Mouse (Mus musculus) hindbrain, embryonic 13.5 days (tissue): ENCODE measurements around the gene Capn15. TPM values are rescaled to one million over a fixed set of nuclear protein-coding genes. Genes with fewer than 3 reads are reported as not detected.

Experiments used
- ATAC-seq: fragments of 200-750 bp; cut with Nextera tagmentation; 2 replicates; pipeline ENCODE4 v1.8.0; 2017; ENCODE audit warnings: moderate TSS enrichment; ENCODE audit not compliant: low FRiP score
- H3K27ac ChIP-seq: fragments of 300-500 bp; sonication (generic); 2 replicates; pipeline ENCODE4 v1.5.1; 2015; ENCODE audit warnings: inconsistent platforms, mild to moderate bottlenecking, moderate library complexity
- H3K27me3 ChIP-seq: fragments of 300-500 bp; sonication (generic); 2 replicates; pipeline ENCODE4 v1.6.1; 2015; ENCODE audit warnings: mild to moderate bottlenecking, inconsistent platforms
- H3K36me3 ChIP-seq: fragments of 300-500 bp; sonication (generic); 2 replicates; pipeline ENCODE4 v1.6.1; 2015; ENCODE audit warnings: mild to moderate bottlenecking, inconsistent platforms
- H3K4me1 ChIP-seq: fragments of 300-500 bp; sonication (generic); replicated peaks from 2 replicates; pipeline ENCODE4 v1.6.1; 2015; ENCODE audit warnings: inconsistent platforms
- H3K4me2 ChIP-seq: fragments of 300-500 bp; sonication (generic); 2 replicates; pipeline ENCODE4 v1.6.1; 2015; ENCODE audit warnings: inconsistent platforms, mild to moderate bottlenecking, moderate library complexity
- H3K4me3 ChIP-seq: fragments of 300-500 bp; sonication (generic); 2 replicates; pipeline ENCODE4 v1.5.1; 2015; ENCODE audit warnings: mild to moderate bottlenecking, inconsistent platforms
- H3K9ac ChIP-seq: fragments of 300-500 bp; sonication (generic); 2 replicates; pipeline ENCODE4 v1.6.1; 2015; ENCODE audit warnings: mild to moderate bottlenecking, inconsistent platforms
- H3K9me3 ChIP-seq: fragments of 300-500 bp; sonication (generic); 2 replicates; pipeline ENCODE4 v1.6.1; 2016; ENCODE audit warnings: inconsistent platforms
- WGBS: fragments of 180-500 bp; shearing (Covaris S2); methylation state at CpG from one replicate; pipeline ENCODE4 v1.1.7; 2015; 5-methylcytosine and 5-hydroxymethylcytosine counted together
- polyA plus RNA-seq: library from polyadenylated mRNA; unstranded; fragments of >200 nt; fragmentation: Nextera tagmentation; extraction: Ambion mirVana; gene quantifications from 2 replicates; pipeline ENCODE4 v1.2.1, GENCODE M21; 2015

Capn15 gene
- polyA plus RNA-seq, 1 experiment from 2014 or later: 21.6 TPM

DNA sequence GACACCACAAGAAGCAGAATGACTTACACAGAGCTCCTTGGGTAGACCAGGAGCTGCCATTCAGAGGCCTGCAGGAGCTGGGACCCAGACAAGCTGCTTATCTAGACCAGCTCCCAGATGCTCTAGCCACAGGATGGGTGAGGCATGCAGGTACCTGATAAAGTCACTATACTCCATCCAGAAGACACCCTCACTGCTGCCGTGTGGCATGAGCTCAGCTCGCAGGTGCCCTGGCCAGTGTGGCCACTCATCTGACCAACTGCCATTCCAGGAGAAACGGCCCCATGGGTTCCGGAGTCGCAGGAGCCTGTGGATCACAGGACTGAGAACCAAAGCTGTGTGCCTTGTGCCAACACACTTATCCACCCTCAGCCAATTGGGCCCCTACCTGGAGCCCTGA lies 24.0 kb downstream of the Capn15 start:
- Histone ChIP-seq H3K4me3 (no peak overlapping the region), H3K27ac (no peak overlapping the region), H3K27me3 (no peaks in the 10 kb centered on the region), H3K9me3 (no peaks in the 10 kb centered on the region), H3K4me2 (no peak overlapping the region), H3K4me1 (peaks cover 16% of the 10 kb centered on the region; the same call in 1 of the 2 replicates), H3K9ac (no peak overlapping the region), H3K36me3 (peaks cover 70% of the 10 kb centered on the region)
- WGBS: 94% methylated on average over 5 of the region's 5 CpGs
- no peak for ATAC-seq

DNA sequence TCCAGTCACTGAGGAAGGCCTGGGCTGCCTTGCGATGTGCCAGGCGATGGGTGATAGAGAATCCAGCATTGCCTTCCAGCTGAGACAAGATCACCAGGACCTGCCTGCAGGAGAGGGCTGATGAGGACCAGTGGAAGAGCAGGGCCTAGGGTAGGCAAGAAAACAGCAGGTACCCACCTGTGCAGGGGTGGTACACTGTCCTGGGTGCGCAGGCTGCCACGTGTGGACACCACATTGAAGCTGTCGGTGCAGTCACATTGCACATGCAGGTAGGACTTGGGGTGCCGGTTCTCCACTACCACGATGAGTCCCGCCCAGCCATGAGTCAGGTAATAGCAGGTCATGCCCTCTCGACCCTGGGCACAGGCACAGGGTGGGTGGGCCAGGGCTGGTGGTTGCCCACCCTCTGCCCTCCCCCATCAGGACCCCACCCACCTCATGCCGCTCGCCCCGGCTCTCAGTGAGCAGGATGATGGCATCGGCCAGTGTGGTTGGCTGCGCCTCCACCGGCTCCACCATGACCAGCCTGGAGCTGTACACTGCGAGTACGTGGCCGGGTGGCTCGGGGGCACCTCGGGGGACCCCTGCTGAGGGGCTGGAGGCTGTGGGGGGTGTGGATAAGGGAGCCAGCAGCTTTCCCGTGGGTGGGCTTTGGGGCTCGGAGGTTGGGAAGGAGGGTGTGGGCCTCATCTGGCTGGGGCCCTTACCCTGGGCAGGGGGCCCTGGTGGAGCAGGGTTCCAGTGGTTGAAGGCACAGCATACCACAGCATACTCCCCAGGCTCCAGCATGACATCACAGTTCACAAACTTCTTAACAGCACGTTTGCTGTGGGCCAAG lies 25.7 kb downstream of the Capn15 start:
- peaks cover 70% of the 10 kb centered on the region for H3K36me3 ChIP-seq
- 95% methylated on average over 23 of the region's 23 CpGs for WGBS
- H3K4me3 ChIP-seq: no peak overlapping the region
- H3K4me2 ChIP-seq: no peak overlapping the region
- no peak for ATAC-seq
- no peak overlapping the region for H3K9ac ChIP-seq
- no peak overlapping the region for H3K27ac ChIP-seq
- H3K4me1 ChIP-seq: peaks cover 24% of the 10 kb centered on the region; the same call in 1 of the 2 replicates
- H3K27me3 ChIP-seq: 0 out of 2 replicates have a peak, but pooled peaks cover under 1% of the 10 kb centered on the region
- no peaks in the 10 kb centered on the region for H3K9me3 ChIP-seq

DNA sequence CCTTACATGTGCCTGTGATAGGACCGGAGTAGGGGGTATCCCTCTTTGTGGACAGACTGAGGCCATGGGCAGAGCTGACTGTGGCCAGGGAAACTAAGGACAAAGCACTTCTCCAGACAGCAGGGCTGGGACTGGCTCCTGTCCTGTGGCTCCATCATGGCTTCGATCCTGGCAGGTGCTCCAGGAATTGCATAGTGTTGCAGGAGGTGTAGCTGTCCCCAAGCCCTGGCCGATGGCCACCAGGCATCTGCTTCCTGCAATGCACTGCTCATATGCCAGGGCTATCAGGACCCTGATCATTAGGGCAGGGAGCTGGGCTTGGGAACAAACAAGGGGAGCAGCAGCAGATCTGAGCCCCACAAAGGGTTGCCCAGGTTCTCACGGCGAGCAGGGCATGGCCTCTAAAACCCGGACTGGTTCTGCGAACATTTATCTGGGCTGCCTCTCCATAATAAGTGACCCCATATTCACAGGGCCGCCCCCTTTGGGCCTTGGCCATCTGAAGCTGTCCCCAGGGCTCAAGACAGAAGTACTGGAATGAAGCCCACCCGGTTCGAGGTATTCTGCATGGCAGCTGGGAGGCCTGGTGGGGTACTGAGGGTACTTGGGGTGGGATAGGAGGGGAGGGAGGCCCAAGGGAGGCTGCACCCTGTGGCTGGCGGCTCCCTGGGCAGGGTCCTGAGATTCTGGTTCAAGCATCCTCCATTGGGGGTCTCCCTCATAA lies 26.7 kb downstream of the Capn15 start:
- ATAC-seq: no peak
- Histone ChIP-seq H3K27me3 (peaks cover 7% of the 10 kb centered on the region), H3K27ac (0 out of 2 replicates have a peak overlapping the region, but pooled peaks have one; percentile 19), H3K4me2 (no peak overlapping the region), H3K9me3 (no peaks in the 10 kb centered on the region), H3K9ac (no peak overlapping the region), H3K36me3 (peaks cover 62% of the 10 kb centered on the region), H3K4me1 (peaks cover 16% of the 10 kb centered on the region; the same call in 1 of the 2 replicates), H3K4me3 (no peak overlapping the region)
- 94% methylated on average over 11 of the region's 11 CpGs for WGBS

DNA sequence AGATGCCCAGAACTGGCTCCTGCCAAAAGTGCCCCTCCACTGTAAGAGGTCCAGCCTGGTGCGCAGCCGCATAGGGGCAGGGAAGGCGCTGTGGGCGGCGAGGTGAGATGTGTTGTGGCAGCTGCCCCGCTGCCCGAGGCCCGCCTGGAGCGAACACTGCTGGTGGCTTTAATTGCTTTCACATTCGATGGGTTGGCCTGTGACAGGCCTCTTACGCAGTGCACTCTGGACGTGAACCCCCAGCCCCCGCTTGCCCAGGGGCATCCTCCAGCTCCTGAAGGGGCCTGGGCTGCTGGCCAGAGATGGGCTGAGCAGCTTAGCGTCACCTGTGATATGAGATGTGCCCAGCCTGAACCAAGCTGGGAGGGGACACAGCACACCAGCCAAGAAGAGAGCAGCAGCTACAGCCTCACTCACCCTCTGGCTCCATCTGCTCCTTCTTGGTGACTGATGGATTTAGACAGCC lies 28.0 kb downstream of the Capn15 start:
- Histone ChIP-seq H3K4me2 (no peak overlapping the region), H3K27me3 (peaks cover 20% of the 10 kb centered on the region), H3K9ac (no peak overlapping the region), H3K4me3 (no peak overlapping the region), H3K9me3 (no peaks in the 10 kb centered on the region), H3K27ac (peak overlapping the region; percentile 52), H3K4me1 (peaks cover 16% of the 10 kb centered on the region; the same call in 1 of the 2 replicates), H3K36me3 (peaks cover 48% of the 10 kb centered on the region)
- WGBS: 83% methylated on average over 14 of the region's 14 CpGs
- no peak for ATAC-seq

DNA sequence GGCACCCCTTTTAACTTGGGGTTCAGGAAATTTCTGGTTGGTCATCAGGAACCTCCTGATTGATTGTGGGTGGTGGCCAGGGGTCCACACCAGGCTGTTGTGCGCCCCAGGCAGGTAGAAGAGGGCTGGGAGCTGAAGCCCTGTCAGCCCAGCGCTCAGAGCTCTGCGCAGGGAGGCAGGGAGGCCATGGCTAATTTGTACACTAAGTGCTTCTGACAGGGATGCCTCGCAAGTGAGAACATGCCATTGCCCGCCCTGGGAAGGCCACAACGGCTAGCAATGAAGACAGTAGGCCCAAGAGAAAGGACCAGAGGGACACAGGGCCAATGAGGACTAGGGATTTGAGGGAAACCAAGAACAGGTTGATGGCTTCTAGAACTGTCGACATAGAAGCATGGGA lies 29.0 kb downstream of the Capn15 start:
- peaks cover 30% of the 10 kb centered on the region for H3K27me3 ChIP-seq
- 73% methylated on average over 7 of the region's 7 CpGs for WGBS

DNA sequence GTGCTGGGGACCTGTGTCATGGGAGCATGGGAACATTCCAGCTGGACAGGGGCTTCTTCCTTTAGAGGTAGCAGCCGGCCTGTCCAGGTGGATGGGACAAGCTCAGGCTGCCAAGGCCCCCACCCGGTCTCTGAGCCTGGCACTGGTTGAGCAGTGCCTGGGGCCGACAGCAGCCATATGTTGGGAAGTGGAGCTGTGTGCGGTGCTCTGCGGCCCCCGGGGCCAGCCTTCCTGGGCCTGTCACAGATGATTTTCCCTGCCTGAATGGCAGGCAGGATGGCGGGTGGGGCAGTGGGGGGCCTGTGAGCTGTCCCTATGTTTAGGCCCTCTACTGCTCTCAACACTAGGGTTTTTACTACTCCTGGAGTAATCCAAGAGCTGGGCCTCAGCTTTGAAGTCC lies 29.4 kb downstream of the Capn15 start:
- Histone ChIP-seq H3K27me3 (peaks cover 34% of the 10 kb centered on the region), H3K27ac (no peak overlapping the region), H3K4me1 (peaks cover 27% of the 10 kb centered on the region), H3K9me3 (no peaks in the 10 kb centered on the region), H3K4me3 (no peak overlapping the region), H3K36me3 (peaks cover 34% of the 10 kb centered on the region), H3K9ac (0 out of 2 replicates have a peak overlapping the region, but pooled peaks have one; percentile 24), H3K4me2 (no peak overlapping the region)
- ATAC-seq: no peak
- WGBS: 77% methylated on average over 7 of the region's 7 CpGs

More for the DNA sequence above, 29.0 kb downstream of the Capn15 start:
- Histone ChIP-seq H3K4me3 (no peak overlapping the region), H3K36me3 (peaks cover 39% of the 10 kb centered on the region), H3K4me2 (no peak overlapping the region), H3K9me3 (no peaks in the 10 kb centered on the region), H3K9ac (0 out of 2 replicates have a peak overlapping the region, but pooled peaks have one; percentile 24), H3K4me1 (peaks cover 23% of the 10 kb centered on the region), H3K27ac (no peak overlapping the region)
- no peak for ATAC-seq

DNA sequence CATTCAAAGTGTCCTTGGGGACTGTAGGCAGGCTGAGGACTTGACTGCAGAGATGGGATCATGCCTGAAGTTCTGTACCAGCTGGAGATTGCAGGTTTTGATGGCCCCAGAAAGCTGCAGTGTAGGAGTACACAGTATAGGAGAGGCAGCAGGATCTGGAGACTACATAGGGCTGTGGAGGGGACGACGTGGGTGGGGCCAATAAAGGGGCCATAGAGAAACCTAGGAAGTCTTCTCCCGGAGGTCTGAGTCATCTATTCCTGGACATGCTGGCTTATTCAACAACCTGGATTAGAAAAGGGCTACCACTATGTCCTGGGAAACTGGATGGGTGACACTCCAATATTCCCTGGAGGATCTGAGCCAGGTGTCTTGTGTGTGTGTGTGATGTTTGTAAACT lies 29.9 kb downstream of the Capn15 start:
- no peak overlapping the region for H3K9ac ChIP-seq
- H3K4me2 ChIP-seq: no peak overlapping the region
- ATAC-seq: no peak
- H3K9me3 ChIP-seq: no peaks in the 10 kb centered on the region
- H3K36me3 ChIP-seq: peaks cover 33% of the 10 kb centered on the region
- WGBS: 77% methylated on average over 3 of the region's 3 CpGs
- peaks cover 30% of the 10 kb centered on the region for H3K4me1 ChIP-seq
- H3K4me3 ChIP-seq: no peak overlapping the region
- H3K27ac ChIP-seq: no peak overlapping the region
- peaks cover 39% of the 10 kb centered on the region for H3K27me3 ChIP-seq

DNA sequence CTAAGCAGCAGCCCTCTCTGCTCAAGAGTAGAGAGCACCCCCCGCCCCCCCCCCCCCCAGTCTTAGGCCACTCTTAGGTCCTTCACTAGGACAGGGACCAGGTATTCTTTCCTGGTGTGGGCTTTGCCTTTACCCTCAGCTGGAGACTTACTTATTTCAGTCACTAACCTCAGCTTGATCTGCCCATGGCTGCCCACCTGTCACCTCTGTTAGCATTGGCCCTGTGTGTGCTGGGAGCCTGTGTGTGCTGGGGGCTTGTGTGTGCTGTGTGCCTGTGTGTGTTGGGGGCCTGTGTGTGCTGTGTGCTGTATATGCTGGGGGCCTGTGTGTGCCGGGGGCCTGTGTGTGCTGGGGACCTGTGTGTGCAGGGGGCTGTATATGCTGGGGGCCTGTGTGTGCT lies 30.9 kb downstream of the Capn15 start:
- Histone ChIP-seq H3K4me3 (no peak overlapping the region), H3K4me1 (peaks cover 30% of the 10 kb centered on the region), H3K4me2 (no peak overlapping the region), H3K27ac (no peak overlapping the region), H3K9ac (no peak overlapping the region), H3K27me3 (peaks cover 49% of the 10 kb centered on the region), H3K36me3 (peaks cover 22% of the 10 kb centered on the region), H3K9me3 (no peaks in the 10 kb centered on the region)
- ATAC-seq: no peak
- 85% methylated on average over 2 of the region's 2 CpGs for WGBS

DNA sequence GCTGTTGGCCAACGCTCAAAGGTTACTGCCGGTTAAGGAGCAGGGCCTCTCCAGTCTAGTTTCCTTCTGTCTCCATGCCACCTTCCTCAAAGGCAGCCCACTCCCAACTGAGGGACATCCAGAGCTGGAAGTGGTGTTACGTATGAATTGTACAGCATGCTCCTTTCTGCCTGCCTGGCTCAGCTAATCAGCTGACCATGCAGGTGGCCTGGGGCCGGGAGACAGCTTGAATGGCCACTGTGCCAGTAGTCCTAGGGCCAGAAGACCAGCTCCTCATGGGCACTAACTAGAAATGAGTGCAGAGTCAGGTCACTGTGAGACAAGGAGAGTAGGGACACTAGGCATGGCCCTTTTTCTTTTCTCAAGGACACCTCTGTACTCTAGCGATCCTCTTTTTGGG lies 32.4 kb downstream of the Capn15 start:
- no peaks in the 10 kb centered on the region for H3K9me3 ChIP-seq
- WGBS: 82% methylated on average over 5 of the region's 5 CpGs
- H3K27me3 ChIP-seq: peaks cover 52% of the 10 kb centered on the region
- ATAC-seq: no peak
- peaks cover 8% of the 10 kb centered on the region for H3K36me3 ChIP-seq
- H3K4me2 ChIP-seq: no peak overlapping the region
- H3K4me3 ChIP-seq: no peak overlapping the region
- peaks cover 30% of the 10 kb centered on the region for H3K4me1 ChIP-seq
- no peak overlapping the region for H3K27ac ChIP-seq
- H3K9ac ChIP-seq: no peak overlapping the region

DNA sequence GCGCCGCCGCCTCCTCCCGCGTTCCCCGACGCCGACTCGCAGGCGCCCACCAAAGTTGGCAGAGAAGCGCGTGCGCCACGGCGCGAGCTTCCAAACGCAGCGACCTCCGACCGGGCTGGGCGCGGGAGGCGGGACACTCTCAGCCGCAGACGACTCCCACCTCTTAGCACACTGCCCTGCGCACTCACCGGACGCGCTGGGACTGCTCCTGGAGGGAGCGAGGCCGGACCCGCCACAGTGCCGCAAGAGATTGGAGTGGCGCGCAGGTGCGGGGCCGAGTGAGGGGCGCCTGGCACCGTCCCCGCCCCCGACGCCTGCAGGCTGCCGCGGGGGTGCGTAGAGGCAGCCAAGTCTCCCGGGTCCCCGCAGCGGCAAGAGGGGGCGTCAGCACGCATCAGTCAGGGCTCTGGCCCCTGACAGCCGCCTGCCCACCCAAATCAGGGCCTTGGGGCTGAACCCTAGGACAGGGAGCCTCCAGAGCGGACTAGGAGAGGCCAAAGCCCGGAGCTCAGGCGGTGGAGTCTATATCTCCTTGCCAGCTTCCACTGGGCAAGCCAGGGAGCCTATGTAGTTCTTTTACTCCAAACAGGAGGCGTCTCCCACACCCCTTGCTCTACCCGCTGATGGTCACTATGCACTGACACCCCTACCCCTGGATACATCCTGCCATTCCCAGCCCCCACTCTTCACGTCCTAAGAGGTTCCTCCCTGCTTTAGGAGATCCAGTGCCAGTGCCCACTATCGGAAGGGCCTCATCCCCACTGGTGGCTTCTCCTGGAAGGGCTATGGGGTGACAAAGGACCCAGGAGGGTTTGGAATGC lies 33.6 kb downstream of the Capn15 start, which contains the start of gene A930017K11Rik:
Gene A930017K11Rik, minus strand, starts transcription at position 763 of the 821 bp plus-strand sequence.
- no peak for ATAC-seq
- 1% methylated on average over 58 of the region's 58 CpGs for WGBS
- Histone ChIP-seq H3K9me3 (no peaks in the 10 kb centered on the region), H3K4me3 (peak within 1 kb of the TSS; percentile 36), H3K4me1 (peaks cover 23% of the 10 kb centered on the region), H3K4me2 (peak within 1 kb of the TSS; percentile 56), H3K9ac (peak within 1 kb of the TSS; percentile 53; the same call in 1 of the 2 replicates), H3K36me3 (no peaks in the 10 kb centered on the region), H3K27me3 (peaks cover 52% of the 10 kb centered on the region), H3K27ac (no peak within 1 kb of the TSS)

DNA sequence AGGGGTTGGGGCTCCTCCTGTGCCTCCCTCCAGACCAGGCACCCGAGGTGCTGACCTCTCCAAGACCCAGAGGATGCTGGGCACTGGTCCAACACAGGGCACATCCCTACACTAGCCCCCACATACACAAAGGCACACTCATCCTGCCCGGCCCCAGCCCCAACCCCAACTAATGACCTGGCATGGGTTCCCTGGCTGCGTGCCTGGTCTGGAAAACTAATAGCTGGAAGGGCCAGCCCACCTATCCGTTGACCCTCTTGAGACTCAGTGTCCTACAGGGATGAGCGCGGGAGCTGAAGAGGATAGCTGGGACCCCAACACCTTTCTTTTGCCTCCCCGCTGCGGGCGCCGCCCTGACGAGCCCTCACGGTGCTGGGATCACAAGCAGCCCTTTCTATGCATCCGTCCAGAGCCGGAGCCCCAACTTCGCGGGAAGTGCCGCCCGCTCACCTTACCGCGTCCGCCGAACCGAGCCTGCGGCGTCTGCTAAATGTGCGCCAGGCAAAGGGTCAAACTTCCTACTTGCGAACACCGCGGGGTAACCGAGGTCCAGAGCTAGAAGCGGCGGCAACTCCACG lies 34.3 kb downstream of the Capn15 start:
- H3K9ac ChIP-seq: 0 out of 2 replicates have a peak overlapping the region, but pooled peaks have one; percentile 53
- peak overlapping the region; percentile 36 for H3K4me3 ChIP-seq
- H3K27ac ChIP-seq: no peak overlapping the region
- peak overlapping the region; percentile 56 for H3K4me2 ChIP-seq
- peaks cover 21% of the 10 kb centered on the region for H3K4me1 ChIP-seq
- no peaks in the 10 kb centered on the region for H3K9me3 ChIP-seq
- no peak for ATAC-seq
- peaks cover 52% of the 10 kb centered on the region for H3K27me3 ChIP-seq
- no peaks in the 10 kb centered on the region for H3K36me3 ChIP-seq
- WGBS: under 1% methylated on average over 33 of the region's 33 CpGs
